Mouse (Mus musculus): ENCODE data around the gene Fbxo36.

DNA sequence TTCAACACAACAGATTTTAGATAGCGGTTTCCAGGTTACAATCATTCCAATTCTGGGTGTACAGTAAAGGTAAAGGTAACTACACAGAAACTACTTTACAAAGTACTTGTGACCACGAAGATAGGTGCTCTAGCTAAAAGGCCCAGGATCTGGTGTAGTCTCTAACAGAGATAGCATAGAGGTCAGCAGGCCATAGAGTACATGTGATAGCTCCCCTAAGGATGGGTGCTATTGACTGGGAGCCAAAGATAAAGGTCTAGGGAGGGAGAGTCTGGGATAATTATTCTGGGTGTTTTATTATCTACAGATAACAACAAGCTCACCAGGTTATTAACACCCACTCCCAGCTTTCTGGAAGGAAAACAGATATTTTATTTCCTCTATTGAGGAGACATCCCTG, 83.8 kb downstream of the Fbxo36 start:
- TF ChIP-seq CTCF (IDR thresholded peaks at IDR 0.05; ENCODE audit: insufficient read depth, low read depth, low read length): no peak
- TF ChIP-seq POLR2A (IDR thresholded peaks at IDR 0.05; ENCODE audit: insufficient read depth, low read depth, low read length): no peak

Measured in olfactory bulb, adult 2 months (tissue).